ENCODE assay signal across 9 mouse cellular contexts in genomic region chr13:64400801-64401361, GRCm38 (mm10). TPM values are rescaled to one million over a fixed set of nuclear protein-coding genes. Genes with fewer than 3 reads are reported as not detected.
DNase-seq lines count a peak whose midpoint lies in the region; ATAC-seq and TF ChIP-seq lines count a peak whose summit lies in the region.
"Had no signal": no experiment of that assay in that cellular context is flagged by ENCODE, and none has a peak within 500 bp of the region (broad histone marks: within the 10 kb centered on the region; RNA-seq: fewer than 3 reads in every experiment).

No protein-coding gene starts in this region.

- no peak overlapping the region for H3K4me3 ChIP-seq in liver, adult 2 months (ENCODE audit: insufficient read depth, low read depth, low read length)
- no peak overlapping the region for H3K4me3 ChIP-seq in liver, embryonic 12.5 days
- H3K4me3 ChIP-seq in embryonic fibroblast, embryonic 13.5 days (ENCODE audit: insufficient read depth, low read length) = no peak overlapping the region
- H3K4me3 ChIP-seq in thymus, adult 2 months (ENCODE audit: control insufficient read depth, insufficient read depth, low read length) = no peak overlapping the region
- H3K4me3 ChIP-seq in hindbrain, embryonic 16.5 days (ENCODE audit: low read length) = no peak overlapping the region

- peak; percentile 97 for DNase-seq in liver, adult 2 months (ENCODE audit: extremely low read depth, low read depth, low spot score)
- peak; percentile 40 for DNase-seq in heart, postnatal 25 days (ENCODE audit: low spot score)
- DNase-seq in lung, postnatal 10 days = peak; percentile 77
- DNase-seq in thymus, adult 2 months = no peak
- DNase-seq in thymus, postnatal 14 days = no peak

- WGBS in liver, adult 2 months = 11% methylated on average over 7 of the region's 7 CpGs
- WGBS in liver, embryonic 12.5 days (ENCODE audit: insufficient replicate concordance) = 60% methylated on average over 7 of the region's 7 CpGs
- 92% methylated on average over 7 of the region's 7 CpGs for WGBS in thymus, adult 2 months
- 50% methylated on average over 7 of the region's 7 CpGs for WGBS in hindbrain, embryonic 16.5 days

- no peaks in the 10 kb centered on the region for H3K79me2 ChIP-seq in liver, adult 2 months (ENCODE audit: control insufficient read depth, insufficient read depth, low read length)

- H3K4me2 ChIP-seq in liver, embryonic 12.5 days = no peak overlapping the region
- no peak overlapping the region for H3K4me2 ChIP-seq in hindbrain, embryonic 16.5 days (ENCODE audit: low read length)

- peak overlapping the region; percentile 89 for H3K27ac ChIP-seq in liver, adult 2 months (replicated peaks; ENCODE audit: insufficient read depth, low read depth, low read length)
- no peak overlapping the region for H3K27ac ChIP-seq in liver, embryonic 12.5 days
- peak overlapping the region; percentile 27; the same call in 1 of the 2 replicates for H3K27ac ChIP-seq in embryonic fibroblast, embryonic 13.5 days (ENCODE audit: insufficient read depth, low read length)
- no peak overlapping the region for H3K27ac ChIP-seq in thymus, adult 2 months (ENCODE audit: control insufficient read depth, insufficient read depth, low read length)
- no peak overlapping the region for H3K27ac ChIP-seq in hindbrain, embryonic 16.5 days (ENCODE audit: low read depth, low read length)
- H3K27ac ChIP-seq: liver, embryonic 14.5 days had no signal

- intact Hi-C loops in heart, postnatal 25 days (cut with DNase I) = no loop called here

- TF ChIP-seq CTCF in liver, adult 2 months (IDR thresholded peaks at IDR 0.05; ENCODE audit: low read depth, low read length) = no peak
- no peak for TF ChIP-seq CTCF in embryonic fibroblast, embryonic 13.5 days (IDR thresholded peaks at IDR 0.05; ENCODE audit: borderline replicate concordance, insufficient read depth, low read length)
- TF ChIP-seq CTCF in thymus, adult 2 months (IDR thresholded peaks at IDR 0.05; ENCODE audit: borderline replicate concordance, control insufficient read depth, extremely low read depth, insufficient read depth, low read length, poor library complexity) = no peak

- H3K4me1 ChIP-seq in liver, adult 2 months (ENCODE audit: control insufficient read depth, insufficient read depth, low read length) = peaks cover 30% of the 10 kb centered on the region
- H3K4me1 ChIP-seq in liver, embryonic 12.5 days = peaks cover 44% of the 10 kb centered on the region
- H3K4me1 ChIP-seq in embryonic fibroblast, embryonic 13.5 days (ENCODE audit: control insufficient read depth, insufficient read depth, low read length) = peaks cover 9% of the 10 kb centered on the region
- H3K4me1 ChIP-seq in thymus, adult 2 months (replicated peaks; ENCODE audit: control insufficient read depth, insufficient read depth, low read length) = peaks cover 9% of the 10 kb centered on the region
- no peaks in the 10 kb centered on the region for H3K4me1 ChIP-seq in hindbrain, embryonic 16.5 days (ENCODE audit: control insufficient read depth, insufficient read depth, low read depth, low read length)

- H3K9ac ChIP-seq in liver, adult 2 months (ENCODE audit: low read depth, low read length) = peak overlapping the region; percentile 43
- no peak overlapping the region for H3K9ac ChIP-seq in liver, embryonic 12.5 days
- H3K9ac ChIP-seq in hindbrain, embryonic 16.5 days (ENCODE audit: low read depth, low read length) = no peak overlapping the region
- H3K9ac ChIP-seq: liver, embryonic 14.5 days had no signal

- no peaks in the 10 kb centered on the region for H3K9me3 ChIP-seq in liver, embryonic 12.5 days (replicated peaks)
- H3K9me3 ChIP-seq in hindbrain, embryonic 16.5 days (ENCODE audit: control insufficient read depth, low read length) = no peaks in the 10 kb centered on the region

- no peaks in the 10 kb centered on the region for H3K27me3 ChIP-seq in liver, adult 2 months (ENCODE audit: control insufficient read depth, insufficient read depth, low read length)
- no peaks in the 10 kb centered on the region for H3K27me3 ChIP-seq in liver, embryonic 12.5 days (replicated peaks)
- no peaks in the 10 kb centered on the region for H3K27me3 ChIP-seq in thymus, adult 2 months (ENCODE audit: control insufficient read depth, insufficient read depth, low read length)
- H3K27me3 ChIP-seq in hindbrain, embryonic 16.5 days (replicated peaks; ENCODE audit: control insufficient read depth, insufficient read depth, low read length) = no peaks in the 10 kb centered on the region

- H3K36me3 ChIP-seq in liver, adult 2 months (ENCODE audit: control insufficient read depth, insufficient read depth, low read length) = no peaks in the 10 kb centered on the region
- no peaks in the 10 kb centered on the region for H3K36me3 ChIP-seq in liver, embryonic 12.5 days
- H3K36me3 ChIP-seq in thymus, adult 2 months (ENCODE audit: control insufficient read depth, insufficient read depth, low read length) = no peaks in the 10 kb centered on the region
- no peaks in the 10 kb centered on the region for H3K36me3 ChIP-seq in hindbrain, embryonic 16.5 days (ENCODE audit: control insufficient read depth, insufficient read depth, low read length)

- 0 out of 2 replicates have a peak, but pooled peaks have one; percentile 9 for TF ChIP-seq POLR2A in liver, adult 2 months (IDR thresholded peaks at IDR 0.05; ENCODE audit: extremely low read depth, insufficient read depth, low read length)
- TF ChIP-seq POLR2A in embryonic fibroblast, embryonic 13.5 days (IDR thresholded peaks at IDR 0.05; ENCODE audit: low read depth, low read length) = no peak
- no peak for TF ChIP-seq POLR2A in thymus, adult 2 months (IDR thresholded peaks at IDR 0.05; ENCODE audit: control insufficient read depth, extremely low read depth, insufficient read depth, low read length, poor library complexity)

- no peak for ATAC-seq in liver, embryonic 12.5 days
- ATAC-seq in hindbrain, embryonic 16.5 days = no peak

RNA-seq across cellular contexts. Expression of gene Ctsl, which starts 30.2 kb away (rescaled TPM):
- 624 and 654 TPM in 2 replicates for total RNA-seq in liver, adult 2 months (2014; rRNA removed)
- polyA plus RNA-seq in liver, adult 2 months (2012; rRNA removed) = 252 and 300 TPM in 2 replicates
- polyA plus RNA-seq in liver, embryonic 12.5 days (2016; fragmentation: Nextera tagmentation; extraction: Ambion mirVana) = 108 and 117 TPM in 2 replicates
- polyA plus RNA-seq in embryonic fibroblast, embryonic 13.5 days (2011; ENCODE audit: insufficient read length, low read depth, missing spikeins) = 713 and 939 TPM in 2 replicates
- total RNA-seq in heart, postnatal 25 days (2021) = 100 to 1,000 TPM; 227 to 243 TPM
- 292 and 586 TPM in 2 replicates for polyA plus RNA-seq in thymus, adult 2 months (2012; rRNA removed)
- 185 and 197 TPM in 2 replicates for polyA plus RNA-seq in hindbrain, embryonic 16.5 days (2015; fragmentation: Nextera tagmentation; extraction: Ambion mirVana)

RNA-seq across cellular contexts. Expression of gene Cdk20, which starts 31.2 kb away (rescaled TPM):
- total RNA-seq in liver, adult 2 months (2014; rRNA removed) = 4.0 and 5.6 TPM in 2 replicates
- polyA plus RNA-seq in liver, adult 2 months (2012; rRNA removed) = 11.8 and 15.7 TPM in 2 replicates
- 5.2 and 5.5 TPM in 2 replicates for polyA plus RNA-seq in liver, embryonic 12.5 days (2016; fragmentation: Nextera tagmentation; extraction: Ambion mirVana)
- 4.5 and 7.0 TPM in 2 replicates for polyA plus RNA-seq in embryonic fibroblast, embryonic 13.5 days (2011; ENCODE audit: insufficient read length, low read depth, missing spikeins)
- total RNA-seq in heart, postnatal 25 days (2021) = 1 to 10 TPM; 2.7 to 4.4 TPM
- 128 and 129 TPM in 2 replicates for polyA plus RNA-seq in thymus, adult 2 months (2012; rRNA removed)
- polyA plus RNA-seq in hindbrain, embryonic 16.5 days (2015; fragmentation: Nextera tagmentation; extraction: Ambion mirVana) = 26.6 and 27.3 TPM in 2 replicates

Comparison
In these comparisons a context has a peak if more than half of its experiments do, and no peak if none do; other contexts are left out.
1. H3K27ac ChIP-seq: peak in liver, adult 2 months (single experiment) and embryonic fibroblast, embryonic 13.5 days (single experiment); none in liver, embryonic 12.5 days (single experiment), thymus, adult 2 months (single experiment) and hindbrain, embryonic 16.5 days (single experiment).
2. DNase-seq: peak in liver, adult 2 months (single experiment), heart, postnatal 25 days (single experiment) and lung, postnatal 10 days (single experiment); none in thymus, adult 2 months (single experiment) and thymus, postnatal 14 days (single experiment).